Mouse (Mus musculus): ENCODE results near the gene Irf3. TPM values are rescaled to one million over a fixed set of nuclear protein-coding genes. Genes with fewer than 3 reads are reported as not detected.

Irf3 gene
- total RNA-seq, 4 experiments from 2014 or later: 42.1 to 52.0 (median 45.0) TPM

GRCm38 (mm10) chr7:45029995-45030394 is 32.5 kb downstream of the Irf3 start:
- DNase-seq (ENCODE audit: low spot score in 2 of 2): no peak

- no peak for DNase-seq (ENCODE audit: low spot score in 2 of 2)
Observed at GRCm38 (mm10) chr7:45030857-45031256, 33.4 kb downstream of the Irf3 start.

GRCm38 (mm10) chr7:45033722-45034359 is 36.4 kb downstream of the Irf3 start:
- DNase-seq (ENCODE audit: low spot score in 2 of 2): no peak

GRCm38 (mm10) chr7:45035631-45036030 is 38.2 kb downstream of the Irf3 start:
- DNase-seq (ENCODE audit: low spot score in 2 of 2): no peak

GRCm38 (mm10) chr7:45036702-45037101 is 39.3 kb downstream of the Irf3 start:
- no peak for DNase-seq (ENCODE audit: low spot score in 2 of 2)

GRCm38 (mm10) chr7:45037720-45038361 is 40.4 kb downstream of the Irf3 start:
- DNase-seq (ENCODE audit: low spot score in 2 of 2): no peak

GRCm38 (mm10) chr7:45038411-45038810 is 41.0 kb downstream of the Irf3 start:
- DNase-seq (ENCODE audit: low spot score in 2 of 2): no peak

GRCm38 (mm10) chr7:45040851-45041250 is 43.4 kb downstream of the Irf3 start:
- no peak for DNase-seq (ENCODE audit: low spot score in 2 of 2)

- DNase-seq (ENCODE audit: low spot score in 2 of 2): no peak
Observed at GRCm38 (mm10) chr7:45043307-45043706, 45.9 kb downstream of the Irf3 start.

GRCm38 (mm10) chr7:45045741-45046140 is 48.3 kb downstream of the Irf3 start:
- DNase-seq (ENCODE audit: low spot score in 2 of 2): no peak

- no peak for DNase-seq (ENCODE audit: low spot score in 2 of 2)
Observed at GRCm38 (mm10) chr7:45046853-45047350, 49.5 kb downstream of the Irf3 start.

- DNase-seq (ENCODE audit: low spot score in 2 of 2): no peak
Observed at GRCm38 (mm10) chr7:45047491-45047890, 50.0 kb downstream of the Irf3 start.

GRCm38 (mm10) chr7:45048001-45048890 is 50.8 kb downstream of the Irf3 start:
- DNase-seq (ENCODE audit: low spot score in 2 of 2): no peak

GRCm38 (mm10) chr7:45048923-45049657 is 51.6 kb downstream of the Irf3 start:
- DNase-seq (ENCODE audit: low spot score in 2 of 2): no peak

GRCm38 (mm10) chr7:45050945-45051600 is 53.6 kb downstream of the Irf3 start:
- DNase-seq (ENCODE audit: low spot score in 2 of 2): peak; percentile 64 to 84

- no peak for DNase-seq (ENCODE audit: low spot score in 2 of 2)
Observed at GRCm38 (mm10) chr7:45051601-45051974, 54.1 kb downstream of the Irf3 start.

Small RNAs within 50 kb of the gene (microRNA-seq; reads per million reads assigned to microRNA genes)
- 1.0 to 1.3 reads per million in 2 experiments for gene Mir7054

Other genes starting within 250 kb of the Irf3 start
- gene Vrk3, start 249.2 kb upstream of the Irf3 start, total RNA-seq (2022): 10 to 100 TPM; 27.7 to 34.6 (median 33.7) TPM
- under 1 TPM; 0.31 to 0.70 (median 0.60) TPM for gene Zfp473, start 246.6 kb upstream of the Irf3 start, total RNA-seq (2022)
- 10 to 100 TPM; 27.7 to 32.5 (median 30.2) TPM for gene Nup62, start 181.6 kb upstream of the Irf3 start, total RNA-seq (2022)
- 10 to 100 TPM in 2 of 4 experiments, 1 to 10 TPM in 2; 2.7 to 12.2 (median 7.8) TPM for gene Il4i1, start 181.3 kb upstream of the Irf3 start, total RNA-seq (2022)
- 10 to 100 TPM; 23.3 to 36.1 (median 26.1) TPM for gene Atf5, start 181.0 kb upstream of the Irf3 start, total RNA-seq (2022)
- 10 to 100 TPM; 66.3 to 72.6 (median 71.0) TPM for gene Akt1s1, start 148.7 kb upstream of the Irf3 start, total RNA-seq (2022)
- gene Tbc1d17, start 148.6 kb upstream of the Irf3 start, total RNA-seq (2022): 10 to 100 TPM; 71.9 to 92.1 (median 73.8) TPM
- gene Pnkp, start 140.5 kb upstream of the Irf3 start, total RNA-seq (2022): 10 to 100 TPM; 29.8 to 37.7 (median 32.4) TPM
- gene Ptov1, start 127.9 kb upstream of the Irf3 start, total RNA-seq (2022): 100 to 1,000 TPM; 310 to 354 (median 329) TPM
- gene Med25, start 104.9 kb upstream of the Irf3 start, total RNA-seq (2022): 100 to 1,000 TPM in 3 of 4 experiments, 10 to 100 TPM in 1; 89.6 to 111 (median 107) TPM
- gene Fuz, start 101.6 kb upstream of the Irf3 start, total RNA-seq (2022): 10 to 100 TPM; 22.9 to 30.0 (median 26.7) TPM
- 100 to 1,000 TPM; 274 to 323 (median 303) TPM for gene Ap2a1, start 68.2 kb upstream of the Irf3 start, total RNA-seq (2022)
- gene Tsks, start 54.4 kb upstream of the Irf3 start, total RNA-seq (2022): under 1 TPM; 0.37 to 0.85 (median 0.67) TPM
- gene Cpt1c, start 22.8 kb upstream of the Irf3 start, total RNA-seq (2022): 100 to 1,000 TPM; 123 to 144 (median 137) TPM
- gene Prmt1, start 11.1 kb upstream of the Irf3 start, total RNA-seq (2022): 100 to 1,000 TPM; 167 to 173 (median 172) TPM
- 1 to 10 TPM; 2.3 to 6.1 (median 4.3) TPM for gene Bcl2l12, start 1.1 kb downstream of the Irf3 start, total RNA-seq (2022)
- gene Scaf1, start 18.7 kb downstream of the Irf3 start, total RNA-seq (2022): 100 to 1,000 TPM; 163 to 173 (median 167) TPM
- gene Rras, start 20.3 kb downstream of the Irf3 start, total RNA-seq (2022): 10 to 100 TPM; 13.7 to 16.8 (median 15.2) TPM
- 10 to 100 TPM; 72.9 to 75.3 (median 73.6) TPM for gene Prr12, start 55.2 kb downstream of the Irf3 start, total RNA-seq (2022)
- gene Nosip, start 64.8 kb downstream of the Irf3 start, total RNA-seq (2022): 10 to 100 TPM; 42.2 to 53.5 (median 49.8) TPM
- gene Prrg2, start 65.0 kb downstream of the Irf3 start, total RNA-seq (2022): 1 to 10 TPM; 6.5 to 7.6 (median 6.9) TPM
- 10 to 100 TPM in 3 of 4 experiments, 1 to 10 TPM in 1; 9.9 to 13.9 (median 10.6) TPM for gene Rcn3, start 94.6 kb downstream of the Irf3 start, total RNA-seq (2022)
- gene Fcgrt, start 106.2 kb downstream of the Irf3 start, total RNA-seq (2022): 10 to 100 TPM; 16.8 to 23.4 (median 20.1) TPM
- 100 to 1,000 TPM; 439 to 619 (median 513) TPM for gene Rps11, start 126.8 kb downstream of the Irf3 start, total RNA-seq (2022)
- gene Rpl13a, start 131.1 kb downstream of the Irf3 start, total RNA-seq (2022): 1,000 to 10,000 TPM in 1 of 4 experiments, 100 to 1,000 TPM in 3; 731 to 1,022 (median 859) TPM
- not detected for gene Gm45713, start 138.6 kb downstream of the Irf3 start, total RNA-seq (2022)
- gene Flt3l, start 138.8 kb downstream of the Irf3 start, total RNA-seq (2022): 10 to 100 TPM; 10.0 to 12.0 (median 10.4) TPM
- 10 to 100 TPM; 37.5 to 56.7 (median 46.3) TPM for gene Pih1d1, start 156.7 kb downstream of the Irf3 start, total RNA-seq (2022)
- gene Aldh16a1, start 156.9 kb downstream of the Irf3 start, total RNA-seq (2022): 10 to 100 TPM; 16.9 to 18.6 (median 17.6) TPM
- 1,000 to 10,000 TPM; 1,166 to 1,245 (median 1,206) TPM for gene Slc17a7, start 166.3 kb downstream of the Irf3 start, total RNA-seq (2022)
- gene Gfy, start 181.9 kb downstream of the Irf3 start, total RNA-seq (2022): under 1 TPM in 2 of 4 experiments, not detected in 2; 0.20 to 0.51 TPM
- gene Pth2, start 183.3 kb downstream of the Irf3 start, total RNA-seq (2022): not detected
- 1 to 10 TPM; 2.5 to 4.8 (median 3.6) TPM for gene Ccdc155, start 207.2 kb downstream of the Irf3 start, total RNA-seq (2022)
- 1 to 10 TPM; 2.1 to 3.3 (median 2.6) TPM for gene Dkkl1, start 214.5 kb downstream of the Irf3 start, total RNA-seq (2022)
- 1 to 10 TPM; 2.2 to 5.4 (median 3.7) TPM for gene Tead2, start 218.1 kb downstream of the Irf3 start, total RNA-seq (2022)
- 10 to 100 TPM in 2 of 4 experiments, 1 to 10 TPM in 2; 6.3 to 34.1 (median 18.1) TPM for gene Cd37, start 241.5 kb downstream of the Irf3 start, total RNA-seq (2022)
- 1 to 10 TPM; 1.9 to 3.4 (median 2.6) TPM for gene Slc6a16, start 243.4 kb downstream of the Irf3 start, total RNA-seq (2022)

All from layer of hippocampus, adult 8-10 months (tissue).